Mouse (Mus musculus): ENCODE data around the gene Gm29797. TPM values are rescaled to one million over a fixed set of nuclear protein-coding genes. Genes with fewer than 3 reads are reported as not detected.

Gene Gm29797
- total RNA-seq, 1 experiment from 2014 or later: not detected

GRCm38 (mm10) chr2:181693339-181694280 is 36.8 kb downstream of the Gm29797 start, which contains the start of gene Rgs19:
Rgs19 (minus strand) TSS chr2:181693977.
- peak; percentile 76 for ATAC-seq (replicated peaks; ENCODE audit: low read depth, poor library complexity, severe bottlenecking)

- no peak for ATAC-seq (replicated peaks; ENCODE audit: low read depth, poor library complexity, severe bottlenecking)
Observed at GRCm38 (mm10) chr2:181694581-181694980, 37.7 kb downstream of the Gm29797 start.

DNA sequence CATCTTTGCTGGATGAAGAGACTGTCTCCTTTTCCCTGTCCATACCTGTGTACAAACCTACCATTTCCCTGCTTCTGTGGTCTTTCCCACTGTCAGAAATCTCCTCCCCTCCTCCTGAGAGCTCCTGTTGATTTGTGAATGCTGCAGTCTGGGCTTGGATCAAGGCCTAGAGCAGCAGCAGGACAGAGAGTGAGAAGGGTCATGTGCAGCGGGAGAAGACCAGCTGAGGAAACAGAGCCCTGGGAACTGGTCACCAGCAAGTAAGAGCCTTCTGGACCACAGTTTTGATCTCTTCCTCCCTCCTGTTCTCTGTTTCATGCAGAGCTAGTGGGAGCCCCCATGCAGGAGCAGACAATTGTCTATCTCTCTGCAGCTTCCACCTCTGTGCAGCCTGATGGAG is 38.9 kb downstream of the Gm29797 start:
- ATAC-seq (replicated peaks; ENCODE audit: low read depth, poor library complexity, severe bottlenecking): no peak

DNA sequence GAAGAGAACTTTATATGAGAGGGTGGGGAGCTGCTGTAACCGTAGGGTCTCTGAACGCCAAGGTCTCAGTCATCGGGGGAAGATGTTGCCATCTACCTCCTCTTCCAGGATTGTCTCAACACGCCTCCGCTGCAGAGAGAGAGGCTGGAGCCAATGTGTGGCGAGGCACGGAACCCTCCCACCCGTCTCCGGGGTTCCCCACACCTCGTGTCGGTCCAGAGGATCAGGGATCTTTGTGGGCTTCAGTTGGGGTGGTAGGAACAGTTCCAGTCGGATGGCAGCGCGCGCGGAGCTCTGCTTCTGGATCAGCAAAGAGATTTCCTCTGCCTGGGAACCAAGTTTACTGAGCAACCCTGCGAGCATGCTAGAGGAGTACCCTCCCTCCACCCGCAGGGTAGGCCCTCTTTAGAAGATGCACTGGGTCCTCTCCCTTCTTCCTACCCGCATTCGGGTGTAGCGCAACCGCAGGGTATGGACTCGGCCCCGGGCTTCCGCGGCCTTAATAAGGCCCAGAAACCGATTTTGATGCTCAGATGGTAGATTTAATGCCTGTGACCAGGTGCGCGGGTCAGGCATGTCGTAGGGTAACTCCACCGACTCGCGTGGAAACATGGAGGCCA is 40.1 kb downstream of the Gm29797 start:
- no peak for ATAC-seq (replicated peaks; ENCODE audit: low read depth, poor library complexity, severe bottlenecking)

- ATAC-seq (replicated peaks; ENCODE audit: low read depth, poor library complexity, severe bottlenecking): no peak
Observed at GRCm38 (mm10) chr2:181698241-181698640, 41.4 kb downstream of the Gm29797 start, which contains the start of gene Lkaaear1. Lkaaear1 (minus strand) TSS chr2:181698442.

- peak; percentile 90 for ATAC-seq (replicated peaks; ENCODE audit: low read depth, poor library complexity, severe bottlenecking)
Observed at GRCm38 (mm10) chr2:181706668-181707067, 49.8 kb downstream of the Gm29797 start.

Other genes with a start within 250 kb of the Gm29797 start
- gene Zbtb46, start 197.6 kb upstream of the Gm29797 start, total RNA-seq (2017): 7.5 and 8.9 TPM in 2 replicates
- not detected in 2 replicates for gene Abhd16b, start 163.8 kb upstream of the Gm29797 start, total RNA-seq (2017)
- 148 and 155 TPM in 2 replicates for gene Tpd52l2, start 159.9 kb upstream of the Gm29797 start, total RNA-seq (2017)
- 30.1 and 31.7 TPM in 2 replicates for gene Dnajc5, start 136.5 kb upstream of the Gm29797 start, total RNA-seq (2017)
- gene Uckl1, start 72.1 kb upstream of the Gm29797 start, total RNA-seq (2017): 50.7 and 75.4 TPM in 2 replicates
- gene Prpf6, start 65.2 kb upstream of the Gm29797 start, total RNA-seq (2017): 79.0 and 94.9 TPM in 2 replicates
- 16.3 and 26.4 TPM in 2 replicates for gene Zfp512b, start 64.2 kb upstream of the Gm29797 start, total RNA-seq (2017)
- gene Samd10, start 57.8 kb upstream of the Gm29797 start, total RNA-seq (2017): 0.87 and 1.8 TPM in 2 replicates
- not detected in 2 replicates for gene Sox18, start 14.6 kb downstream of the Gm29797 start, total RNA-seq (2017)
- gene Tcea2, start 23.3 kb downstream of the Gm29797 start, total RNA-seq (2017): 3.3 and 9.6 TPM in 2 replicates
- 67.5 and 113 TPM in 2 replicates for gene Rgs19, start 36.9 kb downstream of the Gm29797 start, total RNA-seq (2017)
- not detected in 2 replicates for gene Lkaaear1, start 41.4 kb downstream of the Gm29797 start, total RNA-seq (2017)
- gene Oprl1, start 58.0 kb downstream of the Gm29797 start, total RNA-seq (2017): not detected in 2 replicates
- not detected in 2 replicates for gene Myt1, start 106.3 kb downstream of the Gm29797 start, total RNA-seq (2017)
- 28.0 and 35.9 TPM in 2 replicates for gene Pcmtd2, start 180.8 kb downstream of the Gm29797 start, total RNA-seq (2017)
- gene Polr3k, start 207.3 kb downstream of the Gm29797 start, total RNA-seq (2017): 39.3 and 50.7 TPM in 2 replicates

Data from common myeloid progenitor, adult 5-6 weeks (primary cell).